Mouse (Mus musculus): ENCODE data around the gene Bcl7c. TPM values are rescaled to one million over a fixed set of nuclear protein-coding genes. Genes with fewer than 3 reads are reported as not detected.
"Not testable (repeated sequence)": the region's sequence is repeated elsewhere in the genome, so short reads cannot be mapped to it uniquely, and the experiment has no call there.

Bcl7c gene
- polyA plus RNA-seq, 1 experiment, result 94.7 TPM

DNA sequence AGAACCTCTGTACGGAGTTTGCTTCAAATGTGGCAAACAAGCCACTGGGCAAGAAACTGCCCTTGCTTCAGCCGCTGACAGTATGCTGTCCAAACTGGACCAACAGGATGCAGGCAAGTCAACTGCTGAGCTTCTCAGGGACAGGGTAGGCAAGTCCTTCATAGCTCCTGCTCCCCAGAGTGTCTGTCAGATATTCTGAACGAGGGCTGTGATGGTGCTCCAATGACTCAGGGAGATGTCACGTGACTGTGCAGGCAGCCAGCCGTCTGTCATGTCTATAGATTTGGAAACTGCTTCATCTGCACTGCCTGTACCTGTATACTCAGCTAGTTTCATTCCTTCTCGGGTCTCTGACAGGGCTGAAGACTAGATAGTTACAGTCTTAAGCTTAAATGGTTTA is 9.7 kb downstream of the Bcl7c start:
- no peaks in the 10 kb centered on the region for H3K79me2 ChIP-seq (ENCODE audit: control insufficient read depth, insufficient read depth)
- TF ChIP-seq USF1 (IDR thresholded peaks at IDR 0.05; ENCODE audit: low read depth), result peak; percentile 18
- TF ChIP-seq E2F4 (IDR thresholded peaks at IDR 0.05; ENCODE audit: insufficient read depth), result no peak
- no peak overlapping the region for H3ac ChIP-seq (ENCODE audit: control insufficient read depth, insufficient read length)
- no peaks in the 10 kb centered on the region for H3K27me3 ChIP-seq (ENCODE audit: control insufficient read depth, insufficient read depth, insufficient read length)
- H3K4me2 ChIP-seq (ENCODE audit: low read depth), result no peak overlapping the region
- H3K4me3 ChIP-seq, result no peak overlapping the region
- H3K36me3 ChIP-seq (ENCODE audit: control insufficient read depth, insufficient read depth), result peaks cover 6% of the 10 kb centered on the region

DNA sequence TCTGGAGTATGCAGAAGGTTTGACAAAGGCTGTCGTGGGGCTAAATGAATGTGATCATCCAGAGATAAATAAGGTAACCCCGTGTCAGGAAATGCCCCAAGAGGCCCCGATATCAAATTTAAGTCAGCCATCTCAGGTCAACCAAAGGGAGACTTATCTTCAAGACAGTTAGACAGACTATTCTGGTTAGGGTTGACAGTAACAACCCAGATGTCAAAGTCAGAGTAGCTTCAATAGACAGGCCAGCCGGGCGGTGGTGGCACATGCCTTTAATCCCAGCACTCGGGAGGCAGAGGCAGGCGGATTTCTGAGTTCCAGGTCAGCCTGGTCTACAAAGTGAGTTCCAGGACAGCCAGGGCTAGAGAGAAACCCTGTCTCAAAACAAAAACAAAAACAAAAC is 15.0 kb downstream of the Bcl7c start:
- not testable (repeated sequence) for H3K27me3 ChIP-seq (ENCODE audit: control insufficient read depth, insufficient read depth, insufficient read length); H3K36me3 ChIP-seq (ENCODE audit: control insufficient read depth, insufficient read depth); H3K4me3 ChIP-seq; H3K79me2 ChIP-seq (ENCODE audit: control insufficient read depth, insufficient read depth); H3ac ChIP-seq (ENCODE audit: control insufficient read depth, insufficient read length); H3K4me2 ChIP-seq (ENCODE audit: low read depth)

DNA sequence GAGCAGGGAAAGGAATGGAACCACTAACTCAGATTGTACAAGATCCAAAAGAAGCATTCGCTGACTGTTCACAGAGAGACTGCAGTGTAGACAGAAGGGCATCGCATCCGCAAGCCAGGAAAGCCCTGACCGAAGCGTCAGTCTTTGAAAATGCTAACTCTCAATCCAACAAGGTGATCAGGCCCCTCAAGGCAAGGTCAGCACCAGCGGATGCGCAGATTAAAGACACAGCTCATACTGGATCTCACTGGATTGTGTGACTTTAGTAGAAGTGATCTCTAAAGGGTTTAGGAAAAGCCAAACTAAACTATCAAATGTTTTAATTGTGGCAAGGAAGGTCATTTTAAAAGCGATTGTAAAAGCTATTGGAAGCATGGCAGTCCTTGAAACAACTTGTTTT is 15.4 kb downstream of the Bcl7c start:
- no peak for TF ChIP-seq MYOG (IDR thresholded peaks at IDR 0.05; ENCODE audit: control insufficient read depth in 1 of 3, insufficient read depth in 1 of 3, insufficient read length in 2 of 3, low read depth in 2 of 3)
- no peak for TF ChIP-seq CEBPB (IDR thresholded peaks at IDR 0.05; ENCODE audit: insufficient read depth, poor library complexity, severe bottlenecking)
- no peak for TF ChIP-seq TCF12 (IDR thresholded peaks at IDR 0.05; ENCODE audit: insufficient read depth, poor library complexity, severe bottlenecking)
- TF ChIP-seq POLR2AphosphoS2 (IDR thresholded peaks at IDR 0.05; ENCODE audit: insufficient read length, low read depth), result no peak
- no peak for TF ChIP-seq MYOD1 (IDR thresholded peaks at IDR 0.05; ENCODE audit: control insufficient read depth in 1 of 3, insufficient read length in 2 of 3, low read depth in 2 of 3)
- no peak for TF ChIP-seq USF1 (IDR thresholded peaks at IDR 0.05; ENCODE audit: low read depth)
- no peak for TF ChIP-seq E2F4 (IDR thresholded peaks at IDR 0.05; ENCODE audit: insufficient read depth)
- Histone ChIP-seq H3K79me2 (ENCODE audit: control insufficient read depth, insufficient read depth) (no peaks in the 10 kb centered on the region), H3K36me3 (ENCODE audit: control insufficient read depth, insufficient read depth) (no peaks in the 10 kb centered on the region), H3K4me2 (ENCODE audit: low read depth) (no peak overlapping the region), H3K27me3 (ENCODE audit: control insufficient read depth, insufficient read depth, insufficient read length) (no peaks in the 10 kb centered on the region), H3K4me3 (no peak overlapping the region), H3ac (ENCODE audit: control insufficient read depth, insufficient read length) (no peak overlapping the region)

DNA sequence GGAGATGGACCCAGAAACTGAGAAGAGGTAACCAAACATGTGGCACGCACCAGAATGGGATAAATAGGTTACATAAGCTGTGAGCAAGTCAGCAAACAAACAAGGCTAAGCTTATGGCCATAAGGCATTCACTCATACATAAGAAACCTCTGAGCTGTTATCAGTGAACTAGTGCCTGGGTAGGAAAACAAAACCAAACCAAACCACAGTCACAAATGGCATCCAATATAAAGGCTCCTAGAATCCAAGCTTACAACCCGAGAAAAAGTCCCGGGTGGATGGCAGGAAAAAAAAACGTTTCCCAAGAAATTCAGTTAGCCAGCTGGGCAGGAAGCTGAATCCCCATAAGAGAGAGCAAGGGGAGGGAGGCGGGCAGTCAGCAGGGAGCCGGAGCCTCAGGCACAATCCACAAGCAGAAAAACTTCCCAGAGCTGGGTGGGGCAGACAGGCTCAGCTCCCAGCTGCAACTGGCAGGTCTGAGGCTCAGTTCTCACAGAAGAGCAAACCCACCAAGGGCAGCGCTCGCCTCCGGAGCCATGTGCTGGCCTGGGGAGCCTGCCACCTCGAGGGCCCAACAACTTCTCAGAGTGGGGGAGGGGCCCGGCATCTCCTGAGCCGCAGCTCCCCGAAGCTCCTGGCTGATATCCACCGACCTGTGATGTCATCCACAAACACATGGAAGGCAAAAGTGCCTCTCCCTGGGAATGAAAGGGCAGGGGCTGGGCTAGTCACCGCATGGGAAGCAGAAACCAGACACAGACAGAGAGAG is 17.3 kb downstream of the Bcl7c start:
- no peak overlapping the region for H3ac ChIP-seq (ENCODE audit: control insufficient read depth, insufficient read length)
- no peaks in the 10 kb centered on the region for H3K36me3 ChIP-seq (ENCODE audit: control insufficient read depth, insufficient read depth)
- TF ChIP-seq MYOG (IDR thresholded peaks at IDR 0.05; ENCODE audit: control insufficient read depth in 1 of 3, insufficient read depth in 1 of 3, insufficient read length in 2 of 3, low read depth in 2 of 3) (peak in 1 of 3 experiments; percentile 59), E2F4 (IDR thresholded peaks at IDR 0.05; ENCODE audit: insufficient read depth) (no peak), POLR2AphosphoS2 (IDR thresholded peaks at IDR 0.05; ENCODE audit: insufficient read length, low read depth) (no peak), CEBPB (IDR thresholded peaks at IDR 0.05; ENCODE audit: insufficient read depth, poor library complexity, severe bottlenecking) (no peak), MAX (IDR thresholded peaks at IDR 0.05; ENCODE audit: low read depth) (no peak), USF1 (IDR thresholded peaks at IDR 0.05; ENCODE audit: low read depth) (no peak), MYOD1 (IDR thresholded peaks at IDR 0.05; ENCODE audit: control insufficient read depth in 1 of 3, insufficient read length in 2 of 3, low read depth in 2 of 3) (peak in 2 of 3 experiments; percentile 7 to 45), SRF (IDR thresholded peaks at IDR 0.05; ENCODE audit: control insufficient read depth, insufficient read length, low read depth) (peak; percentile 38), POLR2A (IDR thresholded peaks at IDR 0.05; ENCODE audit: insufficient read length, low read depth) (peak; percentile 60), REST (IDR thresholded peaks at IDR 0.05; ENCODE audit: insufficient read depth, insufficient read length) (no peak), TCF12 (IDR thresholded peaks at IDR 0.05; ENCODE audit: insufficient read depth, poor library complexity, severe bottlenecking) (no peak)
- no peaks in the 10 kb centered on the region for H3K79me2 ChIP-seq (ENCODE audit: control insufficient read depth, insufficient read depth)
- no peaks in the 10 kb centered on the region for H3K27me3 ChIP-seq (ENCODE audit: control insufficient read depth, insufficient read depth, insufficient read length)
- H3K4me2 ChIP-seq (ENCODE audit: low read depth), result peak overlapping the region; percentile 89
- no peak overlapping the region for H3K4me3 ChIP-seq

DNA sequence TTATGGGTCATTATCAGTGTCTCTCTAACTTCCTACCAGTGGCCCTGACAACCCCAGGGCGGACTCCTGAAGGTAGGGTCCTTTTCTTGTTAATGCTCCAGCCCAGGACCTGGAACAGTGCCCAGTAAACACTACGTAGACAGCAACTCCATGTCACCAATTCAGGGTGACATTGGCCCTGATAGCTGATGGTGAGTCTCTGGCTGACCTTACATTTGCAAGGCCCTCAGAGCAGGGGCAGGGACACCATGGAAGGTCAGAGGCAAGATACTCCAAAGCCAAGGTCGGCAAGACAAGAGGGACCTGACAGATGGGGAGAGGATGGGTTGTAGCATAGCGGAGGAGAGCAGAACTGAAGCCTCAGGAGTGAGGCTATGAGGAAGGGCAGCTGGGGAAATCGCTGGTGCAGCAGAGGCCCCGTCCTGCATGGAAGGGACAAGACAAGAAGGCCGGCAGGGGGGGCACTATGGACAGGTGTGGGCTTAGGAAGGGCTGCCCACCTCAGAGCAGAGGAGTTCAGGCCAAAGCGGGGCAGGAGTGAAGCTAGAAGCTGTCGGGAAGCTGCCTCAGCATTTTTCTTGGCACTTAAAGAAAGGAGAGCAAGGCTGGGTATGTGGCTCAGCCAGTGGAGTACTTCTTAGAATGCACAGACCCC is 19.0 kb downstream of the Bcl7c start:
- no peaks in the 10 kb centered on the region for H3K27me3 ChIP-seq (ENCODE audit: control insufficient read depth, insufficient read depth, insufficient read length)
- no peak overlapping the region for H3K4me2 ChIP-seq (ENCODE audit: low read depth)
- H3ac ChIP-seq (ENCODE audit: control insufficient read depth, insufficient read length), result no peak overlapping the region
- no peak overlapping the region for H3K4me3 ChIP-seq
- H3K36me3 ChIP-seq (ENCODE audit: control insufficient read depth, insufficient read depth), result no peaks in the 10 kb centered on the region
- no peaks in the 10 kb centered on the region for H3K79me2 ChIP-seq (ENCODE audit: control insufficient read depth, insufficient read depth)
- TF ChIP-seq E2F4 (IDR thresholded peaks at IDR 0.05; ENCODE audit: insufficient read depth) (no peak), MYOG (IDR thresholded peaks at IDR 0.05; ENCODE audit: control insufficient read depth in 1 of 3, insufficient read depth in 1 of 3, insufficient read length in 2 of 3, low read depth in 2 of 3) (no peak), CEBPB (IDR thresholded peaks at IDR 0.05; ENCODE audit: insufficient read depth, poor library complexity, severe bottlenecking) (no peak), MYOD1 (IDR thresholded peaks at IDR 0.05; ENCODE audit: control insufficient read depth in 1 of 3, insufficient read length in 2 of 3, low read depth in 2 of 3) (no peak), POLR2A (IDR thresholded peaks at IDR 0.05; ENCODE audit: insufficient read length, low read depth) (no peak), TCF3 (IDR thresholded peaks at IDR 0.05; ENCODE audit: insufficient read length, low read depth) (no peak), USF1 (IDR thresholded peaks at IDR 0.05; ENCODE audit: low read depth) (no peak), MAX (IDR thresholded peaks at IDR 0.05; ENCODE audit: low read depth) (no peak), REST (IDR thresholded peaks at IDR 0.05; ENCODE audit: insufficient read depth, insufficient read length) (no peak), SRF (IDR thresholded peaks at IDR 0.05; ENCODE audit: control insufficient read depth, insufficient read length, low read depth) (no peak), POLR2AphosphoS2 (IDR thresholded peaks at IDR 0.05; ENCODE audit: insufficient read length, low read depth) (no peak), TCF12 (IDR thresholded peaks at IDR 0.05; ENCODE audit: insufficient read depth, poor library complexity, severe bottlenecking) (no peak)

Measured in myocyte (in vitro differentiated cells).